13 mouse cellular contexts compared by ENCODE assay signal in genomic region chr10:117413562-117414527, GRCm38 (mm10).
DNase-seq lines count a peak whose midpoint lies in the region.
"Had no signal": no experiment of that assay in that cellular context is flagged by ENCODE, and none has a peak within 500 bp of the region (broad histone marks: within the 10 kb centered on the region; RNA-seq: fewer than 3 reads in every experiment).

No protein-coding gene starts in this region.

- peak; percentile 13 to 21 for DNase-seq in cerebellum, postnatal 10 days
- DNase-seq in cerebellum, adult 9-11 months: no peak
- peak; percentile 82 for DNase-seq in kidney, adult 9 months
- DNase-seq in kidney, postnatal 4 days: no peak
- DNase-seq in 3T3-L1 (ENCODE audit: low read depth, low spot score): peak; percentile 92
- DNase-seq in kidney, postnatal 36 days: peak; percentile 46 to 50
- no peak for DNase-seq in B cell, adult 2 months
- no peak for DNase-seq in yolk sac, embryonic 10.5 days (ENCODE audit: low spot score)
- DNase-seq: adrenal gland, postnatal 36 days; cerebellum, adult 18-20 months; gastrocnemius, postnatal 14 days; lung, postnatal 4 days; right cerebral cortex, adult 18-20 months had no signal

Comparison
In these comparisons a context has a peak if more than half of its experiments do, and no peak if none do; other contexts are left out.
1. DNase-seq: peak in cerebellum, postnatal 10 days (2 of 2), kidney, adult 9 months (single experiment), 3T3-L1 (single experiment) and kidney, postnatal 36 days (2 of 2); none in cerebellum, adult 9-11 months (single experiment), kidney, postnatal 4 days (0 of 2), B cell, adult 2 months (0 of 2) and yolk sac, embryonic 10.5 days (single experiment).